Mouse (Mus musculus): Measurements from ENCODE around the gene Aqp7.

DNA sequence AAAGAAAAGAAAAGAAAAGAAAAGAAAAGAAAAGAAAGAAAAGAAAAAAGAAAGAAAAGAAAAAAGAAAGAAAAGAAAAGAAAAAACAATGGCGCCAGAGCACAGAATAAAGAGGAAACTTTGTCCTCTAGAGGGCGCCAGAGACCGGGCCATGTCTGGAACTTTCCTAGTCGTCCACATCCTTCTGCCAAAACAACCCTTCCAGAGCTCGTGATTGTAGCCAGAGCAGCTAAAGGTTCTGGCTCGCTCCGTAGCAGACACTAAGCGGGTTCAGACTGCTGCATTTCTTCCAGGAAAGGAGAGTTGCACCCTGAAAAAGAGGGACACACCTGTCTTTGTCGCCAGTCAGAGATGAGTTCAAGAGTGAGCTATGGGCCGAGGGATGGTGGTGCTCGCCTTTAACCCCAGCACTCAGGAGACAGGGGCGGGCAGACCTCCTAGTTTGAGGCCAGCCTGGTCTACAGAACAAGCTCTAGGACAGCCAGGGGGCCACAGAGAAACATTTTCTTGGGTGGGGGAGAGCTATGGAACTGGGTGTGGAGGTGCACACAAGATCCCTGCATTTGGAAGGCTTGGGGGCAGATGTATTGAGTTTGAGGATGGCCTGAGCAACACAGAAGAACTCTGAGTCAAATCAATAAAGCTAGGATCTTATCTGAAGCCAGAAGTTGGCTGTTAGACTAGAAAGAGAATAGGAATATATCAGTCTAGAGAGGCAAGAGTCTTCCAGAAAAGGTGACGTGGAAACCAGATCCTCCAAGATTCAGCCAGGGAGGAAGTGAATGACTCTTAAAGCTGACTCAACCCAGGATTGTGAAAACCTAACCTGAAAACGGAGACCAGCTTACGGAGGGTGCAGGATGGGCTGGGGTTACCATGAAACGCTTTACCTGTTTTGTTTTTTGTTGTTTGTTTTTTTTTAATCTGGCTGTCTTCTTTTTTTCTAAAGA, 3.1 kb upstream of the Aqp7 start:
- TF ChIP-seq CTCF (IDR thresholded peaks at IDR 0.05; ENCODE audit: insufficient read depth, low read length) (peak; percentile 74), POLR2A (IDR thresholded peaks at IDR 0.05; ENCODE audit: borderline replicate concordance, extremely low read depth, low read depth, low read length) (no peak)

All from lung, adult 2 months (tissue).